Mouse (Mus musculus) brown adipose tissue, adult 24 weeks (tissue): ENCODE data around the gene Hecw2. TPM values are rescaled to one million over a fixed set of nuclear protein-coding genes. Genes with fewer than 3 reads are reported as not detected.

Experiments
- H3K27ac ChIP-seq: fragments of 200-500 bp; replicated peaks from 2 replicates; pipeline ENCODE4 v1.5.1; 2012; ENCODE audit warnings: low read depth, mild to moderate bottlenecking, low read length
- H3K4me1 ChIP-seq: fragments of 200-500 bp; 2 replicates; pipeline ENCODE4 v1.6.1; 2012; ENCODE audit warnings: low read length, mixed read lengths; ENCODE audit not compliant: control insufficient read depth, insufficient read depth, insufficient read length
- H3K4me3 ChIP-seq: fragments of 200-500 bp; 2 replicates; pipeline ENCODE4 v1.5.1; 2012; ENCODE audit warnings: low read depth, mild to moderate bottlenecking, low read length, moderate library complexity; ENCODE audit not compliant: insufficient read depth
- polyA plus RNA-seq: library from polyadenylated mRNA; stranded (reverse); fragments of >200 nt; gene quantifications from 2 replicates; pipeline ENCODE4 v1.2.4, GENCODE M21; 2012; ENCODE audit not compliant: missing spikeins, insufficient read depth, insufficient read length

The Hecw2 gene
- polyA plus RNA-seq, 1 experiment = 1.4 TPM

DNA sequence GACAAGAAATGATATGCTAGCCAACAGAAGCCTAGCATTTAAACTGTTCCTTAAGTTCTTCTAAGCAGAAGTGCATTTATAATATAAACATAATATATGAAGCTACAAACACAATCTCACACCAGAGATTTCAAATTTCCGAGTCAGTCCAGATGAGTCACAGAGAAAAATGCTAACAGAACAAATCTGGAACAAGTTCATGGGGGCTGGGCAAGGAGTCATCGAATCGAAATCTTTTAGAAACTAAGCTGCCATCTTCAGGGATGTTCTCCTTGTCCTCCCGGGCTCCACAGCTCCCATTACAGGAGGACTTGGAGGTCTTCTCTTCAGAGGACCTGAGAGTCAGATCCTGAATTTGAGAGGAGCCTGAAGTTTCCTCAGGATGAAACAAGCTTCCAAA, 437.7 kb downstream of the Hecw2 start:
- no peak overlapping the region for H3K27ac ChIP-seq
- H3K4me1 ChIP-seq = no peaks in the 10 kb centered on the region
- H3K4me3 ChIP-seq = no peak overlapping the region

Other genes with a start within 250 kb of the Hecw2 start
- gene Ccdc150, start 55.5 kb upstream of the Hecw2 start, polyA plus RNA-seq = not detected in 2 replicates
- gene Gtf3c3, start 243.8 kb upstream of the Hecw2 start, polyA plus RNA-seq = 12.3 and 13.8 TPM in 2 replicates